Mouse (Mus musculus) lung, adult 10 weeks (tissue): ENCODE measurements around the gene Kansl2. TPM values are rescaled to one million over a fixed set of nuclear protein-coding genes. Genes with fewer than 3 reads are reported as not detected.

Experiments
- polyA plus RNA-seq: library from polyadenylated mRNA; stranded (reverse); fragments of 350-450 nt; fragmentation: Illumina TruSeq; extraction: RNeasy Lipid Tissue Mini Kit (QIAGEN cat#74804); gene quantifications from one replicate; pipeline ENCODE4 v1.2.3, GENCODE M21; 2014; ENCODE audit warnings: low read depth, low replicate concordance; ENCODE audit not compliant: insufficient read depth

The Kansl2 gene
- 30.1 TPM for polyA plus RNA-seq

GRCm38 (mm10) chr15:98533881-98534627 lies at the start of gene Kansl2:
Kansl2 (minus strand) TSS chr15:98534264.

GRCm38 (mm10) chr15:98570873-98571538 lies 36.9 kb upstream of the Kansl2 start, which contains the start of the genes Ccnt1 and 4930415O20Rik:
Ccnt1 (minus strand) TSS chr15:98570923.
4930415O20Rik (plus strand) TSS chr15:98571004.

GRCm38 (mm10) chr15:98492102-98492501 lies 42.0 kb downstream of the Kansl2 start, which contains the start of gene Olfr279:
Olfr279 (plus strand) TSS chr15:98492402.

GRCm38 (mm10) chr15:98482701-98483100 lies 51.4 kb downstream of the Kansl2 start, which contains the start of gene Lalba:
Lalba (minus strand) TSS chr15:98482721.

GRCm38 (mm10) chr15:98469596-98469995 lies 64.5 kb downstream of the Kansl2 start, which contains the start of gene OR5BS1P:
OR5BS1P (plus strand) TSS chr15:98469896.

Other genes starting within 250 kb of the Kansl2 start
- 6.0 TPM for gene Zfp641, start 238.1 kb downstream of the Kansl2 start, polyA plus RNA-seq
- not detected for gene Olfr285, start 216.9 kb downstream of the Kansl2 start, polyA plus RNA-seq
- gene Olfr284, start 193.3 kb downstream of the Kansl2 start, polyA plus RNA-seq: not detected
- not detected for gene Olfr283, start 153.3 kb downstream of the Kansl2 start, polyA plus RNA-seq
- gene Olfr282, start 103.0 kb downstream of the Kansl2 start, polyA plus RNA-seq: not detected
- not detected for gene Olfr281, start 81.7 kb downstream of the Kansl2 start, polyA plus RNA-seq
- not detected for gene OR5BS1P, start 64.4 kb downstream of the Kansl2 start, polyA plus RNA-seq
- gene Lalba, start 51.5 kb downstream of the Kansl2 start, polyA plus RNA-seq: not detected
- not detected for gene Olfr279, start 41.9 kb downstream of the Kansl2 start, polyA plus RNA-seq
- 16.8 TPM for gene Ccnt1, start 36.7 kb upstream of the Kansl2 start, polyA plus RNA-seq
- 0.54 TPM for gene 4930415O20Rik, start 36.7 kb upstream of the Kansl2 start, polyA plus RNA-seq
- 17.4 TPM for gene Adcy6, start 75.8 kb upstream of the Kansl2 start, polyA plus RNA-seq
- gene Cacnb3, start 96.6 kb upstream of the Kansl2 start, polyA plus RNA-seq: 9.1 TPM
- gene Ddx23, start 128.6 kb upstream of the Kansl2 start, polyA plus RNA-seq: 30.9 TPM
- gene Rnd1, start 143.2 kb upstream of the Kansl2 start, polyA plus RNA-seq: 7.5 TPM
- gene Ccdc65, start 173.9 kb upstream of the Kansl2 start, polyA plus RNA-seq: 5.9 TPM
- gene Fkbp11, start 193.9 kb upstream of the Kansl2 start, polyA plus RNA-seq: 13.6 TPM
- gene Arf3, start 228.9 kb upstream of the Kansl2 start, polyA plus RNA-seq: 49.4 TPM
- 4.1 TPM for gene Wnt10b, start 243.9 kb upstream of the Kansl2 start, polyA plus RNA-seq